Mouse (Mus musculus): ENCODE data around the gene Dusp27. TPM values are rescaled to one million over a fixed set of nuclear protein-coding genes. Genes with fewer than 3 reads are reported as not detected.

Dusp27 gene
- polyA plus RNA-seq, 1 experiment, result 2.2 TPM

GRCm38 (mm10) chr1:166160111-166160510, 32.4 kb upstream of the Dusp27 start:
- no peak for TF ChIP-seq POLR2A (IDR thresholded peaks at IDR 0.05; ENCODE audit: low read depth, low read length)
- no peak for TF ChIP-seq CTCF (IDR thresholded peaks at IDR 0.05; ENCODE audit: borderline replicate concordance, insufficient read depth, low read length)

GRCm38 (mm10) chr1:166158664-166159063, 30.9 kb upstream of the Dusp27 start:
- H3K4me1 ChIP-seq (ENCODE audit: control insufficient read depth, insufficient read depth, low read length), result no peaks in the 10 kb centered on the region
- H3K27ac ChIP-seq (ENCODE audit: insufficient read depth, low read length), result no peak overlapping the region
- TF ChIP-seq CTCF (IDR thresholded peaks at IDR 0.05; ENCODE audit: borderline replicate concordance, insufficient read depth, low read length), result no peak
- no peak for TF ChIP-seq POLR2A (IDR thresholded peaks at IDR 0.05; ENCODE audit: low read depth, low read length)
- no peak overlapping the region for H3K4me3 ChIP-seq (ENCODE audit: insufficient read depth, low read length)

More at GRCm38 (mm10) chr1:166160111-166160510, 32.4 kb upstream of the Dusp27 start:
- H3K27ac ChIP-seq (ENCODE audit: insufficient read depth, low read length), result no peak overlapping the region
- no peaks in the 10 kb centered on the region for H3K4me1 ChIP-seq (ENCODE audit: control insufficient read depth, insufficient read depth, low read length)
- H3K4me3 ChIP-seq (ENCODE audit: insufficient read depth, low read length), result no peak overlapping the region

GRCm38 (mm10) chr1:166157712-166158111, 30.0 kb upstream of the Dusp27 start:
- Histone ChIP-seq H3K4me3 (ENCODE audit: insufficient read depth, low read length) (no peak overlapping the region), H3K4me1 (ENCODE audit: control insufficient read depth, insufficient read depth, low read length) (no peaks in the 10 kb centered on the region), H3K27ac (ENCODE audit: insufficient read depth, low read length) (no peak overlapping the region)
- no peak for TF ChIP-seq POLR2A (IDR thresholded peaks at IDR 0.05; ENCODE audit: low read depth, low read length)
- no peak for TF ChIP-seq CTCF (IDR thresholded peaks at IDR 0.05; ENCODE audit: borderline replicate concordance, insufficient read depth, low read length)

GRCm38 (mm10) chr1:166155113-166155494, 27.4 kb upstream of the Dusp27 start:
- Histone ChIP-seq H3K4me3 (ENCODE audit: insufficient read depth, low read length) (no peak overlapping the region), H3K4me1 (ENCODE audit: control insufficient read depth, insufficient read depth, low read length) (no peaks in the 10 kb centered on the region), H3K27ac (ENCODE audit: insufficient read depth, low read length) (no peak overlapping the region)
- TF ChIP-seq CTCF (IDR thresholded peaks at IDR 0.05; ENCODE audit: borderline replicate concordance, insufficient read depth, low read length) (no peak), POLR2A (IDR thresholded peaks at IDR 0.05; ENCODE audit: low read depth, low read length) (no peak)

GRCm38 (mm10) chr1:166154162-166155112, 26.7 kb upstream of the Dusp27 start:
- no peak for TF ChIP-seq POLR2A (IDR thresholded peaks at IDR 0.05; ENCODE audit: low read depth, low read length)
- peak; percentile 87 for TF ChIP-seq CTCF (IDR thresholded peaks at IDR 0.05; ENCODE audit: borderline replicate concordance, insufficient read depth, low read length)
- Histone ChIP-seq H3K27ac (ENCODE audit: insufficient read depth, low read length) (no peak overlapping the region), H3K4me3 (ENCODE audit: insufficient read depth, low read length) (0 out of 2 replicates have a peak overlapping the region, but pooled peaks have one; percentile 1), H3K4me1 (ENCODE audit: control insufficient read depth, insufficient read depth, low read length) (no peaks in the 10 kb centered on the region)

GRCm38 (mm10) chr1:166153351-166154120, 25.8 kb upstream of the Dusp27 start:
- H3K4me3 ChIP-seq (ENCODE audit: insufficient read depth, low read length), result no peak overlapping the region
- TF ChIP-seq POLR2A (IDR thresholded peaks at IDR 0.05; ENCODE audit: low read depth, low read length) (no peak), CTCF (IDR thresholded peaks at IDR 0.05; ENCODE audit: borderline replicate concordance, insufficient read depth, low read length) (peak; percentile 78)
- H3K4me1 ChIP-seq (ENCODE audit: control insufficient read depth, insufficient read depth, low read length), result no peaks in the 10 kb centered on the region
- H3K27ac ChIP-seq (ENCODE audit: insufficient read depth, low read length), result no peak overlapping the region

- TF ChIP-seq POLR2A (IDR thresholded peaks at IDR 0.05; ENCODE audit: low read depth, low read length) (no peak), CTCF (IDR thresholded peaks at IDR 0.05; ENCODE audit: borderline replicate concordance, insufficient read depth, low read length) (no peak)
- no peak overlapping the region for H3K27ac ChIP-seq (ENCODE audit: insufficient read depth, low read length)
- no peaks in the 10 kb centered on the region for H3K4me1 ChIP-seq (ENCODE audit: control insufficient read depth, insufficient read depth, low read length)
- H3K4me3 ChIP-seq (ENCODE audit: insufficient read depth, low read length), result no peak overlapping the region
Observed at GRCm38 (mm10) chr1:166152034-166152433, 24.3 kb upstream of the Dusp27 start.

- H3K4me1 ChIP-seq (ENCODE audit: control insufficient read depth, insufficient read depth, low read length), result no peaks in the 10 kb centered on the region
- H3K4me3 ChIP-seq (ENCODE audit: insufficient read depth, low read length), result no peak overlapping the region
- no peak for TF ChIP-seq CTCF (IDR thresholded peaks at IDR 0.05; ENCODE audit: borderline replicate concordance, insufficient read depth, low read length)
- no peak for TF ChIP-seq POLR2A (IDR thresholded peaks at IDR 0.05; ENCODE audit: low read depth, low read length)
- no peak overlapping the region for H3K27ac ChIP-seq (ENCODE audit: insufficient read depth, low read length)
Observed at GRCm38 (mm10) chr1:166151341-166151740, 23.6 kb upstream of the Dusp27 start.

GRCm38 (mm10) chr1:166150035-166150434, 22.3 kb upstream of the Dusp27 start:
- Histone ChIP-seq H3K27ac (ENCODE audit: insufficient read depth, low read length) (no peak overlapping the region), H3K4me3 (ENCODE audit: insufficient read depth, low read length) (no peak overlapping the region), H3K4me1 (ENCODE audit: control insufficient read depth, insufficient read depth, low read length) (no peaks in the 10 kb centered on the region)
- TF ChIP-seq POLR2A (IDR thresholded peaks at IDR 0.05; ENCODE audit: low read depth, low read length) (no peak), CTCF (IDR thresholded peaks at IDR 0.05; ENCODE audit: borderline replicate concordance, insufficient read depth, low read length) (no peak)

Measured in embryonic fibroblast, embryonic 13.5 days (primary cell).